Mouse (Mus musculus) spleen, embryonic (tissue): ENCODE measurements at regions not wholly inside any gene's neighbourhood (a gene's known extent, or its start where the extent isn't known, plus 50 kb on each side); places are given as distances from the start of the nearest gene placed in this dataset.

ENCODE experiments used
- CTCF ChIA-PET: fragments of 350-600 bp; sonication (Branson Sonifier 250); formaldehyde crosslinking; loops from one replicate; lab custom pipeline; 2022; lab: Charles Lee

DNA sequence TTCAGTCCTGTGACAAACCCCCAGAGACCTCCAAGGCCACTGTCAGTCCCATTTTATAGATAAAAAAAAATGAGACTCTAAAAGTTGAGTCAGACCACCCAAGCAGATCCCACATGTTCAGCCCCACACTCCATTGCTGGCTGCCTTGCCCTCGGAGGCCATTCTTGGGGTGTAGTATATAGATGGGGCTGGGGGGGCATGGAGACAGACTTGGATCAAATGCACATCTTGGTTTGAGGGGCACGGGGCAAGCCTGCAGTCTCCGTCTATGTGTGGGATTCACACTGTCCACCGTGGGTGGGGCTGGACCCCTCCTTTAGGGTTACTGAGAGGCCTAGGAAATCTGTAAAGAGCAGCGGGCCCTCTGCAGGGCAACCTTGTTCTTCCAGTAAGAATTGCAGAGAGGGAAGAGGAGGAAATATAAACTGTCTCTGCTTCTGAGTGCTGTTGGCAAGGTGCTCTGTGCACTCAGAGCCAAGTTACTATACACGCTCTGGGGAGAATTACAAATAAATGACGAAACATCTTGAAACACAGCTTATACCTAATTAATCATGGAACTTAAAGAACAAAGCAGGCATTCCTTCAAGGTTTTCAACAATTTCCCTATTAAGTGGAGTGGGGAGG is 184.4 kb upstream of the Habp2 start:
- CTCF ChIA-PET, result no interaction called here

DNA sequence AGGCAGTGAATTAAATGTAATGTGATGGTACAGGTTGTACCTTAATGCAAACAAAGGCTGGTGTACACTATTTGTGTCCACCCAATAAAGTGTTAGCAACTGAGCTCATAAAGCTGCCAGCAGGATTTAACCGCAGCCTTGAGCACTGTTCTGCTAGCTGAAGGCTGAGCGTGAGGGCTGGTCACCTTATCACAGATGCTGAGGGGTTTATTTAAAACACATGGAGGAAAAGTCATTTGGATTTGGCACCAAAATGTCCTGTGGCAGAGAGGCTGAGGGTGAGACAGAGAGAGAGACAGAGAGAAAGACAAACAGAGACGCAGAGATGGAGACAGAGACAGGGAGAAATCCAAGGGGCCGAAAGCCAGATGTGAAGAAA is 181.9 kb upstream of the Habp2 start:
- CTCF ChIA-PET, result no interaction called here

DNA sequence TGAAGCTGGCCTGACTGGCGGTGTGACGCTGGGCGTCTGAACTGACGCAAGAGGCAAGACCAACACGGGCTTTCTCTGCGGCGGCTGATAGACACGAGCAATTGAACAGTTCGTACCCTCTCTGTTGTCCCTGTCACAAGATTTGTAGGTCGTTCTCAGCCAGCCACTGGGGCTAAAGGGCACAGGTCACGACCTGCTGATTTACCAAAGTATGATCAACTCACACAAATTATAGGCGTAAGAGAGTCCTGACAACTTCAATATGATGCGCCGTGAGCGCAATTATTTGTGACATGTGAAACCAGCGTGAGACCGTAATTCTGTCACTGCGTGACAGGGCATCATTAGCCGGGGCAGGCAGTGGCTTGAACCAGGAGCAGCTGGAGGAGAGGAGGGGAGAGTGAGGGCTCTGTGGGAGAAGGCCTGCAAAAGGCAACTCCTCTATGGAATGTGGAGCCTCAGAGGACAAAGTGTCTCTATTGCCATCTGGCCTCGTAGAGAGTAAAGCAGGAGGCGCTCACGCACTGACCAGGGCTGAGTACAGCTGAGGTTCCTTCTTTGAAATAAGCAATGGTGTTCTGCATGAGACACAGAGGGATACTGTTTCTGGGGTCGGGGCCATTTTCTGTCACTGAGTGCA is 181.4 kb upstream of the Habp2 start:
- CTCF ChIA-PET, result no interaction called here

DNA sequence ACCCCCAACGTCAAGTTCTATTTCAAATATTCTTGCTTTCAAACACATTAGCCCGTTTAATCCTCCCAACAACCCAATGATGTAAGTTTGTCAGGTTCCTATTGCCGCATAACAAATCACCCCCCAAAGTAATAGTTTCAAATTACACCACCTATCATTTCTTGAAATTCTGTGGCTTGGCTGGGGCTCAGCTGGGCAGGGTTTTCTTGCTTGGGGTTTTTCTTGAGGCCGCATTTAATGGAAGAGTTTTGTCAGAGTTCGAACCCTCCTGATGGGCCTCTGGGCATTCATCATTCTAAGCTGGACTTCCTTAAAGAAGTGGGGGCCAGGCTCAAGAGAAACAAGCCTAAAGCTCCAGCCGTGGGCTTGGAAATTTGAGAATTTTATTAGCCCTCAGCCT is 178.1 kb upstream of the Habp2 start:
- CTCF ChIA-PET, result no interaction called here

DNA sequence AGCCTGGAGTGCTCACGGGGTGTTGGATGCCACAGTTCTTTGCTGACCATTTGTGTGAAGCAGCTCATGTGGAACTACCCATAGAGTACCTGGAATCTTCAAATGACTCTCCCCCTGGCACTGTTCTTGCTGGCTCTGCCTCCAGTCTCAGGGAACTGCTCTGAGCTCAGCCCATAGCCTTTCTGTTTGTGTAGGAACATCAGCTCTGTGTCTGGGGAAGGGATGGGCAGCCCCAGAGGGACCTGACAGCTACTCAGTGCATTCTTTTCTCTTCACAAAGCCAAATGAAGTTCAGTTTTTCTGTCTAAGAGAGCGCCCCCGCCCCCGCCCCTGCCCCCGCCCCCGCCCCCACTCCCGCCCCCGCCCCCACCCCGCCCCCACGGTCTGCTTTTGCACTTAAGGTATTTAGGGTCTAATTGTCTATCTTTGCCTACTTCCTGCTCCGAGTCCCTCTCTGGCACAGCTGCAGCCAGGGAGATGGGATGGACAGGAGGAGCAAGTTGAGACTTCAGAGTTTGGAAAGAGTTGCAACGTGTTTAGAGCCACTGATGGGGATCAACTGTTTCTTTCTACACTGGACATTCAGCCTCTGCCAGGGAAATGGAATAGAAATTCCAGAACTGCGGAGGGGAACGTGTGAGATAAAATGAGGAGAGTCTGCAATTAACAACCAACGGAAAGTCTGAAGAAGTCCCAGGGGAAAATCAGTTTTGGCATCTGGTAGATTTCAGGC is 171.2 kb upstream of the Habp2 start:
- CTCF ChIA-PET, result no interaction called here

DNA sequence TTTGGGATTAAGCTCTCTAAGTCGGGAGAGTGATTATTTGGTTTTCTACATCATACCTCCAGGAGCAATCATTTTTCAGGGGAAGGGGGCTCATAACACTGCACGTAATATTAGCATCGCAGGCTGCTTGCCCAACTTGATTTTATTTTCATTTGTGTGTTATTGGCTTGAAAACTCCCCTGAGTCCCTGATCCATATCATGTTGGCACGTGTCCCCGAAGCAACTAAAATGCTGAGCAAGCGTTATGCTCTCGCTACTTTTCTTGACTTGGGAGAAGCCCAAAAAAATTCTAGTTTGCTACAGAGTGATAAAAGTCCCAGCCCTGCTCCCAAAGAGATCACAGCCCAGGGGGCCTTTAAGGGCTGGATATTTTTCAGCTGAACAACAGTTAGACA is 170.7 kb upstream of the Habp2 start:
- CTCF ChIA-PET, result no interaction called here

DNA sequence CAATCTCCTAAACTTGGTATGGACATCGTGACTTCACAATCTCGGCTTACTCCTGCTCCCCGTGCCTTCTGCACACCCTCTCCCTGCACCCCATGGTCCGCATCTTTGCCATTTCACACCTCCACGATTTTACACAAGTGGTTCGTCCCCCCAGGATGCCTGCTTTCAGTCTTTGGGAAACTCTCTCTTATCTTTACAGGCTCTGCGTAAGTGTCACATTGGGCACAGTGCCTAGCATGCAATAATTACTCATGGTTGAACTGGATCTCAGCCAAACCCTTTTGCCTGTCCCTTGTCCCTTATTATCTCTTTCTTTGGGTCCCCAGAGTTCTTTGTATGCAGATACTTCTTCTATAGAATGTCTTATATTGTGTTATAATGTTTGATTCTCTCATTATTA is 166.2 kb upstream of the Habp2 start:
- CTCF ChIA-PET, result no interaction called here

DNA sequence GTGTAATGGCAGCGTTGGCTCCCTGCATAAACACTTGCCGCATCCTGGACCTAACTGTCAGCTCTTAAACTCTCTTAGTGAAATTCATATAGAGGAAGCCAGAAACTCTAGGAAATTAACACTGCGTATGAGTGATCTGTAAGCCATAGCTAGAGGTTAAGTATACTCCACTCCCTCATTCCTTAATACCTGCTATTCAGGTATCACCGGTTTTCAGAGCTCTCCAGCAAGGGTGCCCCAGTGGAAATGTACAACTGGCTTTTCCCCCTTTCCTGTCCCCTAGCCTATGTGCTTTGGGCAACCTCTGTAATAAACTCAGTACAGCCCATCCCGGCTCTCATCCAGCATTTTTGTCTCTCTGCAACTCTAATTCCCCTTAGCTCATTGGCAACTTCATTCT is 164.8 kb upstream of the Habp2 start:
- CTCF ChIA-PET, result no interaction called here

DNA sequence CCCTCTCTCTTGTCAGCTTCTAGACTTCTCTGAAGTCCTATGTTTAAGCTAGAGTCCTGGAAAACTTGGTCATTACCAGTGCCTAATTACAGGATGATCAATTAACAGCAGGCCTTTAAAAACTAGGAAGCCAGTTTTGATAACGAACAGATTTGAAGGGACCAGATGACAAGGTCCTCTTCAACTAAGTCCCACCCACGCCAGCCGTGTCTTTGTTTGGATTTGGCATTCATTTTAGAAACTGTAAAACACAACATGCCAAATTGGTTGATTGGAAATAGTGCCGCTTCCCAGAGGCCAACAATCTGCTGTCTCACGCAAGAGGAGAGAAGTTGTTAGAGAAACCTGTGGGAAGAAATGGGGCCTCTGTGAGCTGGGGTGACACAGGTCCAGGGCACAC is 155.4 kb upstream of the Habp2 start:
- CTCF ChIA-PET, result no interaction called here

DNA sequence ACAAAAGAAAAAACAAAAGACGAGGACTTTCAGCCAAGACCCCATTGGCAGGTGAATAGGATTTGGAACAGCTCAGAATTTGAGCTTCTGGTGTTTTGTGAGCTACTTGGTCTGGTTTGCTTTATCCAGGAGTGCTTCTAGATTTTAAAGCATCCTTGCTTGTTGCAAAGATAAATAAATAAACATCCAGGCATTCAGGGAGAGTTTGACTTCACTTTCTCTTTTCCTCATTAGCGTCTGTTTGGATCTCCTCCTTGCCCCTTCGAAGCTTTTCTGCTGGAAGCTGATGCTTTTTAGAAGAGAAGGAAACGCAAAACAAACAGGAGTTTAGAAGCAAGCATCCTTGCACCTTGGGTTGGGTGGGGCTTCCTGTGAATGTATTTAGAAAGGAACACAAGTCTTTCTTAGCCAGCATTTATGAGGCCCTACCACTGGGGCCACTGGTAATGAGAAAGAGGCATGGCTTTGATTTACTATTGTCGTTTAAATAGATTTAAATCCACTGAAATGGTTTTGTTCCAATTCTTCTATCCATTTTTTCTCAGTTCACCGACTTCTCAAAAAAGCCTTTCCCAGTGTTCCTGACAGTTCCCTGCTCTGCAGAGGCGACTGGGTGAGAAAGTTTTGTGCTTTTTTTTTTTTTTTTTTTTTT is 153.9 kb upstream of the Habp2 start:
- CTCF ChIA-PET, result no interaction called here

DNA sequence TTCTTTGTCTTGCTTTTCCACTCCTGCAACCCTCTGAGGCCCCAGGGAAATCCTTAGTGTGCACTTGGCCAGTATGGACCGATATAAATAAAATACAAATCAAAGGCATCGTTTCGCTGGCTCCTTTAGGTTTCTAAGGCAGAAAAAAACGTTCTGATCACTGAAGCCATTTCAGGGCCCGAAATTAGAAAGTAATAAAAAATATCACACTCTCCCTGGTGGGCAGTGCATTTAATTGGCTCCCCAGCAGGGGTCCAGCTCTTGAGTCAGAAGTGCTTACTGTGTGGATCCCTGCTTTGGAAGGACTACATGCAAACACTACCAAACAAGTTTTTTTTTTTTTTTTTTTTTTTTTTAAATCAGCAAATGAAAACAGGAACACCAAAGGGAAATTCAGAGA is 153.4 kb upstream of the Habp2 start:
- CTCF ChIA-PET, result no interaction called here

DNA sequence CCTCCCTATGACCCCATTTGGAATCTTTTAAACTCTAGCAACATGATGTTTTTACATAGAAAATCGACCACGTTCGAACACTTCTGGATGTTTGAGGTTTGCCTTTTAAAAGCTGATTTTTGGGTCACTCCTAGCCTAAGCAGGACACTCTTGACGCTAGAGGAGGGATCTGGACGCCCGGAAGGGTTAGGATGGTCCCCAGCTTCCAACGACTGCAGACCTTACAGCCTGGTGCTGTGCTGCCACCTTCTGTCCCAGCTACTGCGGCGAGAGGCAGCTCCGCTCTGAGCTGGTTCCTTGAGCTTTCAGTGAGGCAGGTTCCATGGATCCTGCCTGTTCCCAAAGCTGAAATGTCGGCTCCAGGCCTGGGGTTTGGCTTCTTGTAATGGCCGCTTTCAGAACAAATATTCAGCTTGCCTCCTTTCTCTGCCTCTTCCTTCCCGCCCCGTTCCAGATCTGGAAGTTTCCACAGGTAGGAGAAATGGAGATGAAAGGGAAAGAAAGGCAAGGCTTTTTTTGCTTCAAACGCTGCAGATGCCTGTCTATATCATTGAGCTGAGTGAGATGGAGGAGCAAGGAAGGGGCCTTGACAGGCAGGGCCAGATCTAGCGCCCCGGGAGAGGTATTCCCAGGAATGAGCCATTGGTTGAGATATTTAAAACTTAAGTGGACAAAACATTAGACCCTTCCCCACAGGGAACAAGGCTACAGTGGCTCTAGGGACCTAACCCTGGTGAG is 152.7 kb upstream of the Habp2 start:
- CTCF ChIA-PET, result no interaction called here

DNA sequence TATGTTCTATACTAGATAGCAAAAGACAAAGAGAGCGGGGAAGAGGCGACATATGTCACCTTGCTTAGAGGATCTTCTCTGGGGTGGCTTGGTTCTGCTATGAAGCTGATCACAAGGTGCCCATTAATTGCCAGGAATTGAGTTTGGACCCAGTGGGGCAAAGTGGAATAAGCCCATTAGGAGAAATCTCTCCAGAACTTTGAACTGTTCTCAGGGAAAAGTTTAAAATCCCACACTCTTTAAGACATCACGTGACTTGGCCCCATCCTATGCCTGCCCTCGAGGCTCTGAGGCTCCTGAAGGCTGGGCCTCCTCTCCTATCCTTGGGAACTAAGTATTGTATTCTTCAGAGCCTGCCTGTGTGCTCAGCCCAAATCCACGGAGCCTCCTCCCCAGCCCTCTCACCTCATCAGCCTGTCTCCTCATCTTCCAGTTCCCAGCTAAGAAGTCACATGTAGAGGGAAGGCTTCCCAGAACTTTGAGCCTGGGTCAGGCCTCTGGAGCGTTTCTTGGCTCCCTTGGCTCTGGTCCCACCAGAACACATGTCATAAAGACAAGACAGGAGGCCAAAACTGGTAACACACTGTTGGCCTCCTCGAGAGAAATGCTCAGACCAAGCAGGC is 151.5 kb upstream of the Habp2 start:
- CTCF ChIA-PET, result no interaction called here

DNA sequence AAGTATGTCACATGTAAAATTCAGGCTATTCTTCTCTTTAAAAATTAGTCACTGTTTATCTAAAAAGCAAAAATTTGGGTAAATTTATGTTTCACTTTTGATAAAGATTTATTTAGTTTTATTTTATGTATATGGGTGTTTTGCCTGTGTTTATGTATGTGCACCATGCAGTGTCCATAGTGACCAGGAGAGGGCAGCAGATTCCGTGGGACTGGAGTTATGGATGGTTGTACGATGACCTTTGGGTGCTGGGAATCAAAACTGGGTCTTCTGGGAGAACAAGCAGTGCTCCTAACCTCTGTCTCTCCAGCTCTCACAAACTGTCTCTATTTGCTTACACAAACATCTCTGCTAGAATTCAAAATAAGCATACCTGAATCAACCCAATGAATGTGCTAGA is 146.4 kb upstream of the Habp2 start:
- CTCF ChIA-PET, result no interaction called here

DNA sequence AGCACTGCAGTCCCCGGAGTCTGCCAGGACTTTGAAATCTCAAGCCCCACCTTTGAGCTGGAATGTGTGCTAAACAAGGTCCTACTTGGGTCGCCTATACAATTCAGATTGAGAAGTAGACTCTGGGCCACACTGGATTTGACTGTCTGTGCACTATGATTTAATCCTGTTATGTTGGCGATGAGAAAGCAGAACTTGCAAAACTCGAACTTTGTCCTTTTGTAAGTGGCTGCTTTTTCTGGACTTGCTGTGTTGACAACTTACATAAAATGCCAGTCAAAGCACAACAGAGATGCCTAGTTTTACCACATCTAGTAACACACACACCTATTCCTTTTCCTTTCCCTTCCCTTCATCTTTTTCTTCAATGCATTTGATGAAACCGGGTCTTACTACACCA is 142.7 kb upstream of the Habp2 start:
- CTCF ChIA-PET, result no interaction called here

DNA sequence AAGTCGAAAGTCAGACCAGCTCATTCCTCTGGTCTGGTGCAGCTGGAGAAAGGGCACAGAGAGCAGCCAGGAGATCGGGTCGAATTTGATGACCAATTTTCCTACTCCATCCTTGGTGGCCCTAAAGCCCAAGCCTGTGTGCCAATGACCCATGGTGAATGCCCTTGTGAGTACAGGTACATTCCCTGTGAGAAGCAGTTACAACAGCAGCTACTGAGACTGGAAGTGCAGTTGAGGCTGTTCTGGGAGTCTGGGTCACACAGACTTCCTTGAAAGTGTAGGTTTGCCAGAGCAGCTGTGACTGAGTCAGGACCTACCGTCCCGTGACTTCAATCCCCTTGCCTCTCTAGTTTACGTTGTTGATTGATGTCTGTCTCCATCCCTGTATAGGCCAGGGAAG is 129.8 kb upstream of the Habp2 start:
- CTCF ChIA-PET, result no interaction called here

DNA sequence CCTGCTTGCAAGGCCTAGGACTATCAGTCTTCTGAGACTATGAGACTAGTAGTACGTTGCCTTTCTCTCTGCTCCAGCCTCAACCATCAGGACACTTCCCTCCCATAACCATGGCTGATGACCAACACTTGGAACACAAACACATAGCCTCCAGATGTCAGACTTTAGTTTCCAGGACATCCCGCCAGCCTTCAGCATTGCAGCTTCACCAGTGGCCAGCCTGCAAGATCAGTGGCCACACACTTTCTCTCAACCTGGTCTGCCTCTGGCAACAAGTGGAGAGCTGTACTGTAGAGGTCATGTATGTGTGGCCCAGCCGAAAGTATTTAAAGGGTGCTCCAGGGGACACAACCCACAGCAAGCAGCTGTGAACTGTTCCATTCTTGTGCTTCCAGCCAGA is 124.8 kb upstream of the Habp2 start:
- CTCF ChIA-PET, result no interaction called here

DNA sequence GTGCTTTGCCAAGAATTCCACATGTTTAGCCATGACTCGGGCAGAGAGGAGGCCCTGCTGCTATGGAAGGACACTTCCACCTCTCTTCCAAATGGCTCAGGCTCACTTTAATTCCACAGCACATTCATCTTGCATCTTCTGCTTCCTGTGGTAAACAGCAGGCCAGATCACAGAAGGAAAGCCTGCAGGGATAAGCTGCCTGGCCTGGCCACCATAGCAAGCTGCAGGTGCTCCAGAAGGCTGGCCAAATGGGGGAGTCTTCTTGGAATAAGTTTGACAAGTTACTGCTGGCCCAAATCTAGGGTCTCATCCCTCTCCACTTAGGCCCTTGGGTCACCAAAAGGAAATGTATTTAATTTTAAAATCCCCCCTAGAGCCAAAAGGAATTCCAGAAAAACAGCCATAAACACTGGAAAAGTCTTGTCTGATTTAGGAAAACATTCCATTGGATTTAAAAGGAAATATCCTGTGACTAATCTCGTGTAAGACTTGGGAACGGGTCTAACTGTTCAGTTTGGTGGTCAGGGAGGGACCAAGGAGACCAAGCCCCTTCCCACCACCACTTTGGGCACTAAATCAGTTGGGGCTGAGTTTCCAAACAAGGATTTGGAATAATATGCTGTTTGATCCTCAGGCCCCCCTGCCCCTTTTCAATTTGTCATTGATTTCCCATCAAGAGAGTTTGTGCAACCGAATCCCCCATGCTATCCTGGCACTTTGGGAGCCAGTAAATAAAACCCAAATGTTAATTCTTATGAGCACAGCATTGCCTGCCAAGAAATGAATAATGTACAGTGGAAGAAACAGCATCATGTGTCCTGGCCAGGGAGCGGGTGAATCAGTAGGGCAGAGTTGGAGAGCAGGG is 117.6 kb upstream of the Habp2 start:
- CTCF ChIA-PET, result no interaction called here

DNA sequence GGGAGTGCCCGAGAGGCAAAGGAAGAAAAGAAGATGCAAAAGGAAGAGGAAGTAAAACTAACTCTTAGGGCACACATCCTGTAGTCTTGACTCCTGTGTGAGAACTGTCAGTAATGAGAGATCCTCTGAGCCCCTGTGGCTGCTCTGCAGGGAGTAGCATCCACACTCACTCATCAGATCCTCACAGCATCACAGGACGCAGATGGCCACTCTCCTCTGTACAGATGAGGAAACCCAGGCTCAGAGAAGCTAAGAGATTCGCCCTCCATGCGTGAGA is 117.0 kb upstream of the Habp2 start:
- CTCF ChIA-PET, result no interaction called here

DNA sequence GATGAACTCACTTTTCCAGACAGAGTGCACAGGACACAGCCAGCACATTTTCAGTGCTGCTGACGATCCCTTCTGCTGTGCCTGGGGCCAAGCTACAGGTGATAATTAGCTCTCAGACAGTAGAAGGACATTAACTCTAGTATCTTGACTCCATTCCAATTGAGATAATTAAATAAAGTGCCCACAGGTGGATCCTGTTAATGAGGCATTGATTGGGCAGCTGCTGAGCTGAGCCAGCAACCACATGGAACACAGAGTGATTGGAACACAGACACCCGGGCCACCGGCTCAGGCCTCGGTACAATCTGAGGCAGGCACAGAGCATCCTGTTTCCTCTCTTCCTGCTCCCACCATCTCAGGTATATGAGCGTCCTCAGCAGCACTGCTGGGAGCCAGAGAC is 114.5 kb upstream of the Habp2 start:
- CTCF ChIA-PET, result no interaction called here

DNA sequence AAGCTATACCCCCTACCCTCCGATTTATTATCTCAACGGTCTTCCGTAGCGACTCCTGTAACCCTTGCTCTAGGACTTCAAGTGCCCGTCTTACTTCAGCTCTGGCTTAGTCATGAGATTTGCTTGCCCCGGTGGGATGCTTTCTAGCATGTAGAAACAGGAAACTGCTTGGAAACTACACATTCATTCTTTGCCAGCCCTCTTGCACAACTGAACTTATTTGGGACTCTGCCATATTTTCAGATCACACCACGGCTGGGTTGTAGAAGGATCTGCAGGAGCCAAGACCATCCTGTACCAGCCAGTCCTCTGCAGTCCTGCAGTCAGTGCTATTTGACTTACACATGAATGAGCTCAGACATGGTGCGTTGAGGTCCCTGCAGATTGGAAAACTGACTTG is 110.9 kb upstream of the Habp2 start:
- CTCF ChIA-PET, result no interaction called here
